Comparison of ENCODE assay signal across 7 mouse cellular contexts in the genomic region with DNA sequence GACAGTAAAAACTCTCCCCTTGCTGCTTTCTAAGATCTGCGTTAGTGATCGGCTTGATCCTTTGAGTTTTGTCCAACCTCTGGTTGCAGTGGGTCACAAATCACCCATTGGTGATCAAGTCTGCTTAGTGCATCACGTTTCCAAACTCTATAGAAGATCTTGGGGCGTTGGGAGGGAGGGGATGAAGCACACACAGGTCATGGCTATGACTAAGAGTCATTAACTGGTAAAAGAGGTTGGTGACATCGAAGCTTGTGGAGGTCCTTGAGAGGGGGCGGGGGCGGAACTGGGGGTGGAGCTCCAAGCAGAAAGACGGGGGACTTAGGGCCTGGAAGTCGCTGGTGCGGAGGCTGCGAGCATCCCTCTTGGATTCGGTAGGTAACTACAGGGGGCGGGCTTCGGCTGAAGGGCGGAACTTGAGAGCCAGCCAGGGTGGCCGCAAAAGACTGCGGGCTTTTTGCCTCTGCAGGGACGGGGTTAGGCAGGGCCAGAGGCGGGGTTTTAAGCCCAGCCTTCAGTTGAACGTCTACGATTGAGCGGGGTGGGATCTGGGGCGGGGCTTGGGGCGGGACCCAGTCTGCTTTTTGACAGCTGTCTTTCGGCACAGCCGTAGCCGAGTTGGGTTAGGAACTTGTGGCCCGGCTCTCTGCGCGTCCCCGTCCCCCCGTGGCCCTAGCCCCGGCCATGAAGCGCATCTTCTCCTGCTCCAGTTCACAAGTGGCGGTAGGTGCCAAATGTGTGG. TPM values are rescaled to one million over a fixed set of nuclear protein-coding genes. Genes with fewer than 3 reads are reported as not detected.
A peak's percentile ranks its signal among the peaks of the same experiment; 100 is the strongest.
DNase-seq lines count a peak whose midpoint lies in the region; ATAC-seq lines count a peak whose summit lies in the region.

Gene Ankrd35 (plus strand): TSS at position 405 of the 742 bp plus-strand sequence.

- intact Hi-C loops in left cerebral cortex, postnatal 25 days (cut with DNase I) = no loop called here

- peak within 1 kb of the TSS; percentile 89 for H3K4me2 ChIP-seq in intestine, embryonic 16.5 days (ENCODE audit: low read depth, low read length)

- H3K9ac ChIP-seq in intestine, embryonic 16.5 days (ENCODE audit: low read depth, low read length) = peak within 1 kb of the TSS; percentile 48; the same call in 1 of the 2 replicates

- peak within 1 kb of the TSS; percentile 54 for H3K4me3 ChIP-seq in intestine, embryonic 16.5 days (ENCODE audit: low read length)
- peak within 1 kb of the TSS; percentile 56 for H3K4me3 ChIP-seq in midbrain, embryonic 10.5 days

- H3K4me1 ChIP-seq in intestine, embryonic 16.5 days (ENCODE audit: control insufficient read depth, insufficient read depth, low read length) = peaks cover 12% of the 10 kb centered on the region
- peaks cover 18% of the 10 kb centered on the region for H3K4me1 ChIP-seq in midbrain, embryonic 10.5 days

- DNase-seq in adrenal gland, postnatal 14 days = peak; percentile 91
- DNase-seq in embryo, embryonic 9.5 days (ENCODE audit: extremely low spot score) = peak; percentile 85
- peak; percentile 58 to 79 for DNase-seq in gastrocnemius, postnatal 4 days (ENCODE audit: low spot score in 2 of 2)
- peak; percentile 60 to 73 for DNase-seq in left cerebral cortex, postnatal 25 days (ENCODE audit: low spot score in 2 of 2)
- DNase-seq in midbrain, embryonic 10.5 days (ENCODE audit: low spot score) = peak; percentile 85
- peak; percentile 62 for DNase-seq in right cerebral cortex, postnatal 4 days

- WGBS in intestine, embryonic 16.5 days = 4% methylated on average over 35 of the region's 35 CpGs
- 5% methylated on average over 33 of the region's 35 CpGs for WGBS in midbrain, embryonic 10.5 days

- peaks cover 5% of the 10 kb centered on the region; the same call in 1 of the 2 replicates for H3K27me3 ChIP-seq in intestine, embryonic 16.5 days (replicated peaks; ENCODE audit: control insufficient read depth, insufficient read depth, low read length)
- peaks cover 22% of the 10 kb centered on the region for H3K27me3 ChIP-seq in midbrain, embryonic 10.5 days (ENCODE audit: low read depth, poor library complexity, severe bottlenecking)

- no peaks in the 10 kb centered on the region for H3K9me3 ChIP-seq in intestine, embryonic 16.5 days (ENCODE audit: control insufficient read depth, low read length)
- H3K9me3 ChIP-seq in midbrain, embryonic 10.5 days (replicated peaks) = no peaks in the 10 kb centered on the region

- peak; percentile 98 for ATAC-seq in intestine, embryonic 16.5 days

- H3K27ac ChIP-seq in intestine, embryonic 16.5 days (ENCODE audit: low read length) = no peak within 1 kb of the TSS
- H3K27ac ChIP-seq in midbrain, embryonic 10.5 days (replicated peaks) = 0 out of 2 replicates have a peak within 1 kb of the TSS, but pooled peaks have one; percentile 33

- H3K36me3 ChIP-seq in intestine, embryonic 16.5 days (ENCODE audit: control insufficient read depth, insufficient read depth, low read length) = no peaks in the 10 kb centered on the region
- H3K36me3 ChIP-seq in midbrain, embryonic 10.5 days = no peaks in the 10 kb centered on the region

RNA-seq across cellular contexts. Expression of gene Ankrd35, which starts in this region (rescaled TPM):
- 1.7 and 2.9 TPM in 2 replicates for total RNA-seq in adrenal gland, postnatal 14 days (2021)
- total RNA-seq in gastrocnemius, postnatal 4 days (2021) = 1 to 10 TPM; 2.0 to 2.6 TPM
- polyA plus RNA-seq in intestine, embryonic 16.5 days (2015; fragmentation: Nextera tagmentation; extraction: Ambion mirVana) = 0.28 and 0.39 TPM in 2 replicates
- total RNA-seq in left cerebral cortex, postnatal 25 days (2021) = 1 to 10 TPM; 6.8 to 7.0 TPM
- polyA plus RNA-seq in midbrain, embryonic 10.5 days (2016; fragmentation: Nextera tagmentation; extraction: Ambion mirVana) = 0.06 and 0.29 TPM in 2 replicates

Comparison
In these comparisons a context has a peak if more than half of its experiments do, and no peak if none do; other contexts are left out.
1. Peak in ATAC-seq, H3K4me3 ChIP-seq, H3K9ac ChIP-seq and H3K4me2 ChIP-seq in intestine, embryonic 16.5 days; RNA of the gene not detected or under 1 TPM.
2. Peak in DNase-seq, H3K4me3 ChIP-seq and H3K27ac ChIP-seq in midbrain, embryonic 10.5 days; RNA of the gene not detected or under 1 TPM.